Mouse (Mus musculus): ENCODE results near the gene Pm20d1. TPM values are rescaled to one million over a fixed set of nuclear protein-coding genes. Genes with fewer than 3 reads are reported as not detected.

Gene Pm20d1
- polyA plus RNA-seq, 1 experiment = 9.0 TPM

GRCm38 (mm10) chr1:131827787-131828258 lies 30.6 kb downstream of the Pm20d1 start:
- Histone ChIP-seq H3K9ac (ENCODE audit: low read depth, poor library complexity, severe bottlenecking) (peak overlapping the region; percentile 86), H3K9me3 (replicated peaks; ENCODE audit: control insufficient read depth, insufficient read depth, low read length, poor library complexity, severe bottlenecking) (no peaks in the 10 kb centered on the region), H3K4me3 (ENCODE audit: low read depth, low read length) (peak overlapping the region; percentile 94), H3K27me3 (ENCODE audit: control insufficient read depth, insufficient read depth, low read length, poor library complexity, severe bottlenecking) (no peaks in the 10 kb centered on the region), H3K4me1 (ENCODE audit: control insufficient read depth, insufficient read depth, low read length) (no peaks in the 10 kb centered on the region), H3K27ac (ENCODE audit: insufficient read depth, low read length) (no peak overlapping the region), H3K36me3 (ENCODE audit: control insufficient read depth, insufficient read depth, low read length, poor library complexity, severe bottlenecking) (peaks cover 7% of the 10 kb centered on the region; the same call in 1 of the 2 replicates)
- TF ChIP-seq POLR2A (IDR thresholded peaks at IDR 0.05; ENCODE audit: insufficient read depth, low read length) (peak; percentile 91), EP300 (IDR thresholded peaks at IDR 0.05; ENCODE audit: insufficient read depth, low read depth, low read length) (no peak), CTCF (IDR thresholded peaks at IDR 0.05; ENCODE audit: low read depth, low read length) (no peak)

- H3K4me3 ChIP-seq (ENCODE audit: low read depth, low read length) = peak overlapping the region; percentile 94
- TF ChIP-seq POLR2A (IDR thresholded peaks at IDR 0.05; ENCODE audit: insufficient read depth, low read length) (no peak), EP300 (IDR thresholded peaks at IDR 0.05; ENCODE audit: insufficient read depth, low read depth, low read length) (no peak), CTCF (IDR thresholded peaks at IDR 0.05; ENCODE audit: low read depth, low read length) (no peak)
- H3K4me1 ChIP-seq (ENCODE audit: control insufficient read depth, insufficient read depth, low read length) = no peaks in the 10 kb centered on the region
- H3K9ac ChIP-seq (ENCODE audit: low read depth, poor library complexity, severe bottlenecking) = peak overlapping the region; percentile 86
- no peaks in the 10 kb centered on the region for H3K9me3 ChIP-seq (replicated peaks; ENCODE audit: control insufficient read depth, insufficient read depth, low read length, poor library complexity, severe bottlenecking)
- H3K27ac ChIP-seq (ENCODE audit: insufficient read depth, low read length) = no peak overlapping the region
- H3K36me3 ChIP-seq (ENCODE audit: control insufficient read depth, insufficient read depth, low read length, poor library complexity, severe bottlenecking) = peaks cover 7% of the 10 kb centered on the region; the same call in 1 of the 2 replicates
- H3K27me3 ChIP-seq (ENCODE audit: control insufficient read depth, insufficient read depth, low read length, poor library complexity, severe bottlenecking) = no peaks in the 10 kb centered on the region
These were observed 31.3 kb downstream of the Pm20d1 start for GRCm38 (mm10) chr1:131828297-131829126.

GRCm38 (mm10) chr1:131829279-131829678 lies 32.1 kb downstream of the Pm20d1 start:
- Histone ChIP-seq H3K9ac (ENCODE audit: low read depth, poor library complexity, severe bottlenecking) (no peak overlapping the region), H3K4me1 (ENCODE audit: control insufficient read depth, insufficient read depth, low read length) (no peaks in the 10 kb centered on the region)

GRCm38 (mm10) chr1:131830561-131830960 lies 33.4 kb downstream of the Pm20d1 start:
- no peaks in the 10 kb centered on the region for H3K4me1 ChIP-seq (ENCODE audit: control insufficient read depth, insufficient read depth, low read length)
- H3K36me3 ChIP-seq (ENCODE audit: control insufficient read depth, insufficient read depth, low read length, poor library complexity, severe bottlenecking) = peaks cover 7% of the 10 kb centered on the region
- TF ChIP-seq CTCF (IDR thresholded peaks at IDR 0.05; ENCODE audit: low read depth, low read length) (no peak), POLR2A (IDR thresholded peaks at IDR 0.05; ENCODE audit: insufficient read depth, low read length) (no peak), EP300 (IDR thresholded peaks at IDR 0.05; ENCODE audit: insufficient read depth, low read depth, low read length) (no peak)
- no peak overlapping the region for H3K27ac ChIP-seq (ENCODE audit: insufficient read depth, low read length)
- H3K27me3 ChIP-seq (ENCODE audit: control insufficient read depth, insufficient read depth, low read length, poor library complexity, severe bottlenecking) = no peaks in the 10 kb centered on the region
- no peaks in the 10 kb centered on the region for H3K9me3 ChIP-seq (replicated peaks; ENCODE audit: control insufficient read depth, insufficient read depth, low read length, poor library complexity, severe bottlenecking)
- no peak overlapping the region for H3K9ac ChIP-seq (ENCODE audit: low read depth, poor library complexity, severe bottlenecking)
- H3K4me3 ChIP-seq (ENCODE audit: low read depth, low read length) = no peak overlapping the region

More at GRCm38 (mm10) chr1:131829279-131829678, 32.1 kb downstream of the Pm20d1 start:
- no peak overlapping the region for H3K4me3 ChIP-seq (ENCODE audit: low read depth, low read length)
- no peaks in the 10 kb centered on the region for H3K27me3 ChIP-seq (ENCODE audit: control insufficient read depth, insufficient read depth, low read length, poor library complexity, severe bottlenecking)
- no peak overlapping the region for H3K27ac ChIP-seq (ENCODE audit: insufficient read depth, low read length)
- TF ChIP-seq POLR2A (IDR thresholded peaks at IDR 0.05; ENCODE audit: insufficient read depth, low read length) = no peak
- TF ChIP-seq EP300 (IDR thresholded peaks at IDR 0.05; ENCODE audit: insufficient read depth, low read depth, low read length) = no peak
- TF ChIP-seq CTCF (IDR thresholded peaks at IDR 0.05; ENCODE audit: low read depth, low read length) = no peak
- peaks cover 7% of the 10 kb centered on the region for H3K36me3 ChIP-seq (ENCODE audit: control insufficient read depth, insufficient read depth, low read length, poor library complexity, severe bottlenecking)
- H3K9me3 ChIP-seq (replicated peaks; ENCODE audit: control insufficient read depth, insufficient read depth, low read length, poor library complexity, severe bottlenecking) = no peaks in the 10 kb centered on the region

GRCm38 (mm10) chr1:131830971-131831641 lies 33.9 kb downstream of the Pm20d1 start:
- Histone ChIP-seq H3K9ac (ENCODE audit: low read depth, poor library complexity, severe bottlenecking) (no peak overlapping the region), H3K9me3 (replicated peaks; ENCODE audit: control insufficient read depth, insufficient read depth, low read length, poor library complexity, severe bottlenecking) (no peaks in the 10 kb centered on the region), H3K36me3 (ENCODE audit: control insufficient read depth, insufficient read depth, low read length, poor library complexity, severe bottlenecking) (peaks cover 7% of the 10 kb centered on the region), H3K4me1 (ENCODE audit: control insufficient read depth, insufficient read depth, low read length) (no peaks in the 10 kb centered on the region), H3K27ac (ENCODE audit: insufficient read depth, low read length) (no peak overlapping the region), H3K4me3 (ENCODE audit: low read depth, low read length) (no peak overlapping the region), H3K27me3 (ENCODE audit: control insufficient read depth, insufficient read depth, low read length, poor library complexity, severe bottlenecking) (no peaks in the 10 kb centered on the region)
- TF ChIP-seq POLR2A (IDR thresholded peaks at IDR 0.05; ENCODE audit: insufficient read depth, low read length) (no peak), EP300 (IDR thresholded peaks at IDR 0.05; ENCODE audit: insufficient read depth, low read depth, low read length) (no peak), CTCF (IDR thresholded peaks at IDR 0.05; ENCODE audit: low read depth, low read length) (no peak)
